Mouse (Mus musculus) left cerebral cortex, postnatal 10 days (tissue): ENCODE measurements around the gene Zfp574. TPM values are rescaled to one million over a fixed set of nuclear protein-coding genes. Genes with fewer than 3 reads are reported as not detected.
"Not testable (repeated sequence)": the region's sequence is repeated elsewhere in the genome, so short reads cannot be mapped to it uniquely, and the experiment has no call there.

Source experiments
- DNase-seq, 2 experiments: peaks; one replicate each; pipeline ENCODE4 v3.0.0; 2021 to 2022; ENCODE audit warnings: low spot score in 2 of 2, mixed read lengths in 1 of 2; ENCODE audit errors: extremely low spot score in 1 of 2
- intact Hi-C: fragments of 180-260 bp; cut with DNase I; formaldehyde crosslinking; loops from one replicate; pipeline ENCODE4 v1.15.1; 2025
- total RNA-seq, 2 experiments: library from RNA; stranded (reverse); gene quantifications; 2 replicates each; pipeline ENCODE4 v1.2.3; 2021

Gene Zfp574
- total RNA-seq, result 10 to 100 TPM; 26.0 to 27.1 TPM

DNA sequence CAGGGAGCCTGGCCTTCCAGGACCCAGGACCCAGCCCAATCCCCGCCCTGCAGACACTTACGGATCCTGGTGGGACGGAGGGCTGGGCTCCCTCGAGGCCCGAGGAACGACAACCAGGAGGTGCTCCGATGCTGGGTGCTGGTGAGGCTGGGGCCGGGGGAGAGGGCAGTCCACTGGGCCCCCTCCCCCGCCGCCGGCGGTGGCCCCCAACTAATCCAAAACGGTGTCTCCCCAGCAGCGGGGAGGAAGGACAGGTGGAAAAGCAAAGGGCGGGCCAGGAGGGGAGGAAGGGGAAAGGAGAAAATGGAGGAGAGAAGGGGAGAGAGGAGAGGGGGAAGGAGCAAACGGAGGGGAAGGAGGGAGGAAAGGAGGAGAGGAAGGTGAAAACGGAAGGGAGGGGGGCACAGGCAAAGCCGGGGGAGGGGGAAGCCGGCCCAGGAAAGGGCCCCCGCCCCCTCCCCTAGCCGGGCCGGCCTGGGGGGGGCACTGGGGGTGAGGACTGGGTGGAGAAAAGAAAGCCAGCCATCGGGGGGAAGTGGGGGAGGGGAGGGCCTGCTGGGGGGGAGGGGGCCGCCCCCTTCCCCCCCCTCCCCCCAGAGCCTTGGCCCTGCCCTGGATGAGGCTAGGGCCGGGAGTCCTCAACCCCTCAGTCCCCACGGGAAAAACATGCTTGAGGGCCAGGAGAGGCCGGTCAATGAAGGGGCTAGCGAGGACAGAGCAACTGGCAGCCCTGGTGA is at the start of gene Zfp574, which contains the start of gene Grik5:
Gene Zfp574, plus strand, starts transcription at position 589 of the 737 bp plus-strand sequence.
Gene Grik5, minus strand, starts transcription at position 368 of the 737 bp plus-strand sequence.
- intact Hi-C loops, result no loop called here

DNA sequence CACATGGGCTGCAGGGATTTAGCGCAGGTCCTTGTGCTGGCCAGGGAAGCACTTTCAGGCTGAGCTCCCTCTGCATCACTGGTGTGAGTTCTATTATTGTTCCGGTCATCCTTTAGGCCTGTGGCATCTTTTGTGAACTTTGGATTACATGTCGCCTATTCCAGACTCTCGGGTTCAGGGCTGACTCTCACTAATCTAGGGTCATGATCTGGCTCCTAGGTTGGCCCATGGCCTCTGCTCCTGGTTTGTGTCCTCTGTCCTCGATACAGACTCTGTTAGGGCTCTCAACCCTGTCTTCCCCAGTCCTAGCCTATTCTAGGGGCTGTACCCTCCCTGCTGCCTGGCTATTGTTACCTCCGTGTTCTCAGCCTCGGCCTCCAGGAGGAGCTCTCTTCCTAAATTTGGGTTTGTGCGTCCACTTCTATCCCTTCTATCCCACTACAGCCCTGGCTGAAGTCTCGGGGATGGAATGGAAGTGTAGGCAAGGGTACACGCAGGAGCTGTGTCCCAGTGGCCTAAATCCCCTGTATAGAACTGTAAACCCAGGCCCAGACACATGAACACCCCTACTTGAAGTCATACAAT is 46.4 kb upstream of the Zfp574 start:
- intact Hi-C loops, result no loop called here

More for the DNA sequence above, at the start of gene Zfp574, which contains the start of gene Grik5:
- peak in 1 of 2 experiments; percentile 61 for DNase-seq

DNA sequence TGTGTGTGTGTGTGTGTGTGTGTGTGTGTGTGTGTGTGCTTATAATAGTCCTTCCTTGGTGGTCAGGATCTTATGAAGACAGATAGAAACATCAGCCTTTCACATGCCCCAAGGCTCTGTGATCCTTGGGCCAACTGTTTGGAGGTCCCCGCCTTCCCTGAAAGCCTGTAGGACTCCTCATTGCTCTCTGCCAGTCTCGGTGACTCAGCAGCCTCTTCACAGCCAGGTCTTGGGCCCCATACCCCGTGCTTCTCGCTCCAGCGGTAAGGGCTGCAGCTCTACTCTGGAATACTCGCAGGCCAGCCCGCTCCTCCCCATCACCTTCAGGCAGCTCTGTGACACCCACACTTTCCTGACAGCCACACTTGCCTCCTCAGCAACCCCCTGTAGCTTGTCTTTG is 45.9 kb upstream of the Zfp574 start:
- intact Hi-C loops, result no loop called here

More for the DNA sequence above, 46.4 kb upstream of the Zfp574 start:
- DNase-seq, result no peak

DNA sequence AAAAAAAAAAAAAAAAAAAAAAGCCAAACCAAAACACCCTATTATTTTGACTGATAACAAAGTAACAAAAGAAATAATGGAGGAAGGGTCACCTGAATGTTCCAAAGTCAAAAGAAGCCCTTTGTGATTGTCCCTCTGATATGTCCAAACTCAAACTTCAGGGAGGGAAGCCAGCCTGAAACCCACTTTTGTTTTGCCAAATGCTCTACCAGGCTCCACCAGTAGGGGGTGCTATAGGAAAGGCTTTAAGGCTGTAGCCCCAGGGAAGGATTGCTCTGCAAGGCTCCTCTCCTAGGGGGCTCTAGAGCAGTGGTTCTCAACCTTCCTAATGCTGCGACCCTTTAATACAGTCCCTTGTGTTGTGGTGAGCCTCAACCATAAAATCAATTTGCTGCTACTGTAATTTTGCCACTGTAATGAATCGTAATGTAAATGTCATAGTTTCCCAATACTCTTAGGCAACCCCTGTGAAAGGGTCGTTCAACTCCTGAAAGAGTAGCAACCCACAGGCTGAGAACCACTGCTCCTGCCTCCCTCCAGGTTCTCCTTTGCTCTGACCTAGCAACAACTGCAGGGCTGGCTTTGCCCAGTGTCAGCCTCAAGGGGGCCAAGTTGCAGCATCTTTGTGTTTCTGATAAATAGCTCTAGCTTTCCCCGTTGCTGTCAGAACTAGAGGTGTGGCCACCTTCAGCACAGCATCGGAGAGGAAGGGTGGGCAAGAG is 42.2 kb upstream of the Zfp574 start:
- peak in 1 of 2 experiments; percentile 77 for DNase-seq
- intact Hi-C loops, result no loop called here

More for the DNA sequence above, 45.9 kb upstream of the Zfp574 start:
- no peak for DNase-seq

DNA sequence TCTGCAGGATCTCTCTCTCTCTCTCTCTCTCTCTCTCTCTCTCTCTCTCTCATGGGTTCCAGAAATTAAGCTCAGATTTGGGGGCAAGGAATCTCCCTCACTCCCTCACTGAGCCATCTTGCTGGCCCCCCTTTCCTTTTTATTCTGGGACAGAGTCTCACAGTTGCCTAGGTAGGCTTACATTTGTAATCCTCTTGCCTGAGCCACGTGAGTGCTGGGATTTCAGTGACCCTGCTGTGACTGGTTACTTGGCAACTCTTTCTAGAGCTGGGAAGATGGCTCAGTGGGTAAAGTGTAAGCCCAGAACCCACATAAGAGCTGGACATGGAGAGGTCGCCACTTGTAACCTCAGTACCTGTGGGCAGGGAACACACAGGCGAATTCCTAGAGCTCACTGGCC is 40.8 kb upstream of the Zfp574 start:
- DNase-seq, result no peak
- intact Hi-C loops, result no loop called here

DNA sequence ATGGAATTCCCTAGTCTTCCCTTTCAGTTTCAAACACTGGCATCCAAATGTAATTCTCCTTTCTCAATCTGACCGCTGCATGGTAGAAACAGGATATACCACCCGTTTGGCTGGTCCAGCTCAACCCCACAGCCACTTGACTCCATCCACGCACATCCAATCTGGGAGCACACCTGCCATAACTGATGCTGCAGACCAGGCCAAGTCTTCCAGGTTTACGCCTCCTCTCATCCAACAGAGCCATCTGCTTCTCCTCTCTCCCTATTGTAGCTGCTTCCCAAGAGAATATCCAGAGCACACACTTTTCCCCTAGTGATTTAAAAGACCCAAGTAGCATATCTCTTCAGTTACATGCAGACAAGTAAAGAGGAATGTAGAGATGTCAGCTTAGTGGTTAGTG is 37.6 kb upstream of the Zfp574 start:
- no peak for DNase-seq
- intact Hi-C loops, result no loop called here

DNA sequence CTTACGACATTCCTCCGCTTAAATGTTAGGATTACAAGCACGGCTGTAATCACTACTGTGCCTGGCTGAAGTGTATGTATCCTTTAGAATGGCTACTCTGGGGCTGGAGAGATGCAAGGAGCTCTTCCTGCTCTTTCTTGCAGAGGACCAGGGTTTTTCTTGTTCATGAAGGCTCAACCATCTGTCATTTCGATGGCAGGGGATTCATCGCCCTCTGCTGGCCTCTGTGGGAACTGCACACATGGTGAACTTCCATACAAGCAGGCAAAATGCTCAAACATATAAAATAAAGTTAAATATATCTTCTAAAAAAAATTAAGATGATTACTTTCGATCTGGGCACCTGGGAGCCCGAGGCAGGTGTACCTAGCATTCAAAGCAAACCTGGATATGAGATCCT is 36.5 kb upstream of the Zfp574 start:
- peak; percentile 71 to 77 for DNase-seq
- intact Hi-C loops, result no loop called here

DNA sequence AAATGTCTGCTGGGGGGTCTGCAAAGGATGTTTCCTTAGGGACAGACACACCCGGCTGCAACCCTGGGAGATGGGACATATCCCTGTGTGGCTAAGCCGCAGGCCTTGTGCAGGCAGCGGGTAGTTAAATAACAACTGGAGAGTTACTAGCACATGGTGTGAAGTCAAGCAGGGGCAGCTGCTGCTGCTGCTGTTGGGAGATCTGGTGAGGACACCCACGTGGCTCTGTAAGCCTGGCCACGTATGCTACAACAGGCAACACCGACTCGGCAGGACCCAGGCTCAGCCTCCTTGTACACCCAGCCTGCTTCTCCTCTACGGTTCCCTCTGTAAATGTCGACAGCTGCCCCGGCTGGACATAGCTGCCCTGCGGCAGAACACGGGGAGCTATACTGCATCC is 30.4 kb upstream of the Zfp574 start:
- intact Hi-C loops, result no loop called here
- no peak for DNase-seq

DNA sequence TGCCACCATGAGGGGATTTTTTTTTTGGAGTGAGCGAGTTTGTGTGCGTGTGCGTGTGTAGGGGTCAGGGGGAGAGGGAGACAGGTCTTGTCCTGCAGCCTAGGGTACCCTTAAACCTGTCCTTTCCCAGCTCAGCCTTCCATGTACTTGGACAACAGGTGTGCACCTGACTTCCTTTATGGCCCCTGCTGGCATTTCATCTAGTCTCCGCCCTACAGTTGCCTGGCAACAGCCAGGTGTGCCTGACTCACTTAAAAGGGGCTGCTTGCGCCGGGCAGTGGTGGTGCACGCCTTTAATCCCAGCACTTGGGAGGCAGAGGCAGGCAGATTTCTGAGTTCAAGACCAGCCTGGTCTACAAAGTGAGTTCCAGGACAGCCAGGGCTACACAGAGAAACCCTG is 27.8 kb upstream of the Zfp574 start:
- DNase-seq, intact Hi-C loops: not testable (repeated sequence)

DNA sequence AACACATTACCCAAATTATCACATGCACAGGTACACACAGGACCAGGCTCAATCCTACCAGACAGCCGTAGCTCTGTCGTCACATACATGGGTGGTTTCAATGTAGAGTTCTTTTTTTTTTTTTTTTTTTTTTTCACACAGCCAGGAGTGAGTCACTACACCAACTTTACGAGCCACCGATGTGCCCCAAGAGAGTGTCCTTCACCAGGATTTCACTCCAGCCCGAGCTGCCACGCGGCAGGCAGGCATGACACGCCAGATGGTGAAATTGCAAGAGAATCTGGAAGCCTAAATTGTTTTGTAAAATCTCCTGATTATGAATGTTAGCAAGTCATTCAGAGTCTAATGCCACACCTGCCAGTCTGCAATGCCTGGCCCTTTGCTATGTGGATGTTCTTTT is 25.0 kb upstream of the Zfp574 start:
- intact Hi-C loops, result no loop called here

DNA sequence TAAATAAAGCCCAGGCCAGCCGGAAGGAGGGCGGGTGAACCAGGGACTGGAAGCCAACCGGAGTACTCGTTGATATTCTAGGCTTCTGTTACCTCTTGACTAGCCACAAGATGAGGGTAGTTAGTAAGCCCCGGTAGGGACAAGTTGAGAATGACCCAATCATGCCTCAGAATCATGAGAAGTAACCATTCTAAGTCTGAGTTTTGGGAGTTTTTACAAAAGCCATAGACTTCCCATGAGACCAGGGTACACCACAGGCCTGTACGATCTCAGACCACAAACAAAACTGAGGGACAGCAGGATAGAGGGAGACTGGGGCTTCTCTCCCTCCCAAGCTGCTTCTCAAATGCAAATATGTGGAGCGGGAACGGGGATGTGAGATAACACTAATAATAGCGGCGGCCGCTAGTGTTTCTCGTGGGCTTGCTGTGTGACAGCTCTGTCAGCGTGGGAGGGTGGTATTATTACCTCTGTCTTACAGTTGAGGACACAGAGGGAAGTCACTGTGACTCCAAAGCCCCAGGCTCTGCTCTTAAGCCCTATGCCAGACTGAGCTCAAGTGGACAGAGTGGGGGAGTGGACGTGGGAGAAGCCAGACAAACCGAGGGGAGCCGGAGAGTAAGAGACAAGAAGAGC is 23.0 kb upstream of the Zfp574 start:
- DNase-seq, result no peak
- intact Hi-C loops, result no loop called here

More for the DNA sequence above, 25.0 kb upstream of the Zfp574 start:
- no peak for DNase-seq

DNA sequence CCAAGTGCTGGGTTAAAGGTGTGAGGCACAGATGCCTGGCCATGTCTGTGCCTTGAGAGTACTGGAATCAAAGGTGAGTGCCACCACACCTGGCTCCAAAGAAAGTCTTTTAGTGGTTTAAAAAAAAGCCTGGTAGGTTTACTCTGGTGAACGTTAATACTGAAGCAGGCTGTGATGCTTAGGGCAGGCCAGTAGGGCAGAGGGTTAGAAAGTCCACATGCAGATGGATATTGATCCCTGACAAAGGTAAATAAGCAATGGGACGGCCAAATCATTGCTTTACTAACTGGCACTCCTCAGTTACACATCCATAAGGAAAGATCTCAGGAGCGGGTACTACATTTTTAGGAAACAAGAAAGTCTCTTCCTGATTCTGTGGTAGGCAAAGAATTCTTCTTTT is 19.8 kb upstream of the Zfp574 start:
- intact Hi-C loops, result no loop called here

DNA sequence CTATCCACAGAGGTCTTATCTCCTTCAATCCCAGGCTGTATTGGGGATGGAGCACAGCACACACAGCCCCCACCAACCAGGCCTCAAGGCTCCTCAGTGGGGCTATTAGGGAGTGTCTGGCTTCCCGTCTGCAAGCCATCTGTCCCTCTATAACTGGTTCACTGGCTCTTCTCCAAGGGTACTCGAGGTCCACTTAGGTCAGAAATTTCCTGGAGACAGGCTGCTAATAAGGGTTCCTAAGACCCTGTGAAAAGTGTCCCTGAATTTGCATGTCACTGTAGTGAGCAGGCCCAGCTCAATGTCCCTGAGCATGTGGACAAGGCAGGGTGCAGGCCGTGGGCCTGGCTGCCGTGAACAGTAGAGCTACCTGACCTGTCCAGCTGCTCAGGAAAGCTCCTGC is 15.4 kb upstream of the Zfp574 start:
- intact Hi-C loops, result no loop called here

More for the DNA sequence above, 19.8 kb upstream of the Zfp574 start:
- no peak for DNase-seq

DNA sequence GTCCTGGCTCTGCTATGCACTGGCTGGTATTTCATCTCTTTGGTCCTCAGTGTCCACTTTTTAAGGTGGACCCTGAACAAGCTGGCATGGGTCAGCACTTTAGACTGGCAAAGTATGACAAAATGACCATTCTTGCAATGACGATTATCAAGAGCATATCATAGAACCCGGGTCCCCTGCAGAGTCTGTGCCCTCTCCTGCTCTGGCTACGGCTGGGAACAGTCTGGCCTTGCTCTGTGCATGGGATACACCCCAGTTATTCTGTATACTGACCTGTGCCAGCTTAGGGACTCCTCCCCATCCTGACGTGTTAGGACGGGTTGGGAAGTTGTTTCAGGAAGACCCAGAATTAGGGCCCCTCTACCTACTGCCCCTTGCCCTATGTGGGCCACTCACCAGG is 14.5 kb upstream of the Zfp574 start:
- intact Hi-C loops, result no loop called here
- DNase-seq, result no peak

More for the DNA sequence above, 15.4 kb upstream of the Zfp574 start:
- no peak for DNase-seq

DNA sequence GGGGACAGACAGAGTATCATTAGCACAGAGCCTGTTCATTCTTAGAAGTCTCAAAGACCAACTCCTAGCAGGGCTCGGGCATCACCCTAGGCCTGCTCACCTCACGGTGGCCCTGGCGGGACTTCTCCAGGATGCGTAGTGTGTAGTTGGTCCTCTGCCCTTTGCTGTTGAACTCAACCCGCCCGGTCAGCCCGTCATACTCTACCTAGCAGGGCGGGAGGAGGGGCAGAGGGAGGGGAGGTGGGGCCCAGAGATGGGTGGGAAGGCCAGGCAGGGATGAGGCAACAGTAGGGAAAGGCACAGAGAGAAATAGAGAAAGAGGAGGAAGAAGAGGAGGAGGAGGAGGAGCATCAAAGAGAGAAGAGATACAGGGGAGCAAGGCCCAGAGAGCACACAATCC is 14.0 kb upstream of the Zfp574 start:
- DNase-seq, result no peak
- intact Hi-C loops, result no loop called here

DNA sequence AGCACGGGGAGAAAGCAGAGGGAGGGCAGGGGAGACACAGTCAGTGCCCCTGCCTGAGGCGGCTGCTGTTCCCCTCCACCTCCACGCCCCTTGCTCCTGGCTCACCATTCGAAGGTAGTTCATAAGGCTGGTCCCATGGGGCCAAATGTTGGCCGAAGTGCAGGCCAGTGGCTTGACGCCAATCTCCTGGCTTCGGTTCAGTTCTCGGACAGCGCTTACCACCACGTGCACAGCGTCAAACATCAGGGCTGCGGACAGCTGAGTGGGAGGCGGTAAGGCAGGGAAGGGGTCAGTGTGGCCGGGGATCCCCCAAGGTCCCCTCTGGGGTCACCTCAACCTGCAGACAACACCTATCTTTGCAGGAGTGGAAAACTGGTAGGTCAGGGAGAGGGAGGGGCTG is 13.5 kb upstream of the Zfp574 start:
- no peak for DNase-seq
- intact Hi-C loops, result no loop called here

DNA sequence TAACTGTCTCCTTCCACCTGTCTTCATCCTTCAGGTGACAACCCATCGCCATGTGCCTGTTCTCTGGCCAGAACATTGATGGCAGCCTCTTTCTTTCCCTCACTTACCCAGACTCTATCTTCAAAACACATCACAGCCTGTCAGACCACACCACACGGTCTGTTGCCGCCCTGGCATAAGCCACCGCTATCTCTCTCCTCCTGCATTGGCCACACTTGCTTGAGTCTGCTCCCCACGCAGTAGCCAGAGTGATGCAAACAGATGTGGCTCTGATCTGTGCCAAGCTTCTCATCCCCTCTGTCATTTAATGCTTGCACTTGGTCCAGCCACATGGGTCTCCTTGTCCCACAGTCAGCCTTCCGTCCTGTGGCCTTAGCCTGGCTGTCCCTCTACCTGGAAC is 9.0 kb upstream of the Zfp574 start:
- no peak for DNase-seq
- intact Hi-C loops, result no loop called here

DNA sequence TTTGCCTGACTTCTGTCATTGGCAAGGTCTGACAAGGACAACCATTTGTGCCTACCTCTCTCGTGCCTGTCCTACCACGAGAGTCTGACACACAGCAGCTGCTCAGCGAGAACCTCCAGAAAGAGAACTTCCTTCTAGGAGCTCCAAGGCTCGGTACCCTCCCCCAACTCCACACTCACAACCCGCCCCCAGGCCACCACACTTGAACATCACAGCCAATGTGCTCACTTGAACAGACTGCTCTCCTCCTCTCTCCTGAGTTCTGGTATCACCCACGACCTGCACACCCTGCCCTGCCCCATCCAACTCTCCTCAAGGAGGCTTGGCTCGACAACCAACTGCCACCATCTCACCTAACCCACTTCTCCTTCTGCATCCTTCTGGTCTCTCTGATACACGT is 8.5 kb upstream of the Zfp574 start:
- intact Hi-C loops, result no loop called here
- DNase-seq, result no peak

DNA sequence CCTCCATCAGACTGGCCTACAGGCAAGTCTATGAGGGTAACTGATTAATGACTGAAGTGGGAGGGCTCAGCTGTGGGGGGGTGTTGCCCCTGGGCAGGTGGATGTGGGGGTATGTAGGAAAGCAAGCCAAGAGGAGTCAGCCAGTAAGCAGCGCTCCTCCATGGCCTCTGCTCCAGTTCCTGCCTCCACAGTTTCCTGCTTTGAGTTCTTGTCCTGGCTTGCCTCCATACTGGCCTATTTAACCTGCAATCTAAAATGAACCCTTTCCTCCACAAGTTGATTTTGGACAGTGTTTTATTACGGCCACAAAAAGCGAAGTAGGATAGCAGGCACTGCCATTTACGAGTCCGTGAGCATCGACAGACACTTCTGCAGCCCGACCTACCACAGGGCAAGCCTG is 5.0 kb upstream of the Zfp574 start:
- no peak for DNase-seq
- intact Hi-C loops, result no loop called here
